Mouse (Mus musculus) layer of hippocampus, postnatal 36 days (tissue): Measurements from ENCODE around the gene Gimap3. TPM values are rescaled to one million over a fixed set of nuclear protein-coding genes. Genes with fewer than 3 reads are reported as not detected.
A peak's percentile ranks its signal among the peaks of the same experiment; 100 is the strongest.

Source experiments
- DNase-seq, 2 experiments: peaks; one replicate each; pipeline ENCODE4 v3.0.0; 2022
- total RNA-seq, 2 experiments: library from RNA; stranded (reverse); gene quantifications; 2 replicates each; pipeline ENCODE4 v1.2.3; 2021

Gene Gimap3
- total RNA-seq: not detected

DNA sequence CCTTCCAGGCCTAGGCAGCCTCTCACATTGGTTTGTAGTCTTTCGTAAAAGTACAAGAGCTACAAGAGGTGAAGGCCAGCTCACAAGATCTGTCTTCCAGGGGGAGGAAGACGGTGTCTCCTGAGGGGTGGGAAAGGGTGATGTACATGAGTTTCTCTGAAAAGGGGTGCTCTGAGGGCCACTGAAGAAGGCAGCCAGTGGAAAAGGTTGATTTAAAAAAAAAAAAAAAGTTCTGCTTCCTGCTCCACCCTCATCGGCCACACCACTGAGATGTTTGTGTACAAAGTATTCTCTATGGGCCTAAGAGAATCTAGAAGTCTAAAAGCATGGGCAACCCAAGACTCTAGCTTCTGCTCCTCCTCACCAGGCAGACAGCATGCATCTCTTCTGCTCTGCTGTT, at the start of gene Gimap3:
TSS of gene Gimap3 (minus strand) at position 156 of the 400 bp plus-strand sequence.
- no peak for DNase-seq

DNA sequence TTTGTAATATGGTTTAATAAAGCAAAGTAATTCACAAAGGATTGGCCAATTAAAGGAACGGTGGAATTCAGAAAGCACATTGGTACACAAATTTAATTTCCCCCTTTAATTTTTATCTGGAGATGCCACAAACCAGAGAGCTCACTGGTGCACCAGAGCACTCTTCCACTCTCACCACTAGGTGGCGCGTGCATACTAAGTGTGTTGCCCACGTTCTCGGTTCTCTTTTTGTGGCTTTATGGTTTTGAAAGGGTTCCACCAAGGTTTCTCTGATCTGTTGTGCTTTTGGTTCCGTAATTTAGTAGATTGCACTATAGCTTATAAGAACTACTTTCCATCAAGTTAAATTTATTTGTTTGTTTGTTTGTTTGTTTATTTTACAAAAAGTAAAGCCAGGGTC, 47.2 kb upstream of the Gimap3 start:
- peak; percentile 35 to 39 for DNase-seq

DNA sequence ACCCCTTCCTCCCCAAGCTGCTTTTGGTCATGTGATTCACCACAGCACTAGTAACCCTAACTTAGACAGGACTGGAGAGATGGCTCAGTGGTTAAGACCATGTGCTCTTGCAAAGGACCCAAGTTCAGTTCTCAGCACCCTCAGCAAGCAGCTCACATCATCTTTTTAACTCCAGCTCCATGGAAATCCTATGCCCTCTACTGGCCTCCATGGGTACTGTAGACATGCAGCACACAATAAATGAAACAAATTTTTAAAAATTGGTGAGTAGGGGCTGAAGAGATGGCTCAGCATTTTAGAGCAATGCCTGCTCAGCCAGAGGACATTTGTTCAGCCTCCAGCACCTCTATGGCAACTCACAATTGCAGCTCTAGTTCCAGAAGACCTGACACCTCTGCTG, 44.4 kb upstream of the Gimap3 start:
- DNase-seq: no peak

DNA sequence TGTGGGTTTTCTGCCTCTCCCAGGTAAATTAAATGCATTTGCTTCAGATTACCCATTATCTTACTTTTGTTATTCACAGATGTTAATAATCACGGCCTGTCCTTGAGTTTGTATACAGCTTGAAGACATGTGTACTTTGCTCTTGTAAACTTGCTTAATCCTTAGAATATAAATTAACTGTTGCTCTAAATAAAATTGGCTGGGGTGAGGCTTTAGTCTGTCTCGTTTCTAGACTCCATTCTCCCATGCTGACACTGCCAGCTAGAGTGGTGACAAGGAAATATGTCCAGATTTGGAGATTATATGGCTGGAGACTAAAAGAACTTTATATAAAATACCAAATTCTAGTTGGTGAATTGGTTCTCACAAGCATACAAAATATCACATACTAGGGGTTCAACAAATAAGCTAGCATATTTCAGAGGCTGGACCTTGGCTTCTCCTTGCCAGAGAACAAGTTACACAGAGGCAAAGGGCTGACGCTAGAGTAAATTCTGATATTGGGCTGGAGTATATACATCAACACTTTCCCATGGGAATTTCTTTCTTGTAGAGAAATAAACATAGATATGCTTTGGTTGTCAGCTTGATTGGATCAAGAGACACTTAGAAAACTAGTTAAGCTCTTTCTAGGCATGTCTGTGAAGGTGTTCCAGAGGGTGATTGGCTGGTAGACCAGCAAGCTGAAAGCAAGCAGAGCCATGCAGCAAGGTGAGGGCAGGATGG, 39.0 kb upstream of the Gimap3 start:
- DNase-seq: no peak

DNA sequence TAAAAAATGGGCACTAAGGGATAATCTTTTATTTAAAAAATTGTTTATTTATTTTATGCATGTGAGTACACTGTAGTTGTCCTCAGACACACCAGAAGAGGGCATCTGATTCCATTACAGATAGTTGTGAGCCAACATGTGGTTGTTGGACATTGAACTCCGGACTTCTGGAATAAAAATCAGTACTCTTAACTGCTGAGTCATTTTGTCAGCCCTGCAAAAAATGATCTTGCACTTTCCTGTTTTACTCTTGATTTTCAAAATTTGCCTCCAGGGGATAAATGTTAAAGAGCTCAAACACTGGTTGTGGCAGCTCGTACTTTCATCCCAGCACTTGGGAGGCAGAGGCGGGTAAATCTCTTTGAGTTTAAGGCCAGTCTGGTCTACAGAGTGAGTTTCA, 36.1 kb upstream of the Gimap3 start:
- DNase-seq: no peak

DNA sequence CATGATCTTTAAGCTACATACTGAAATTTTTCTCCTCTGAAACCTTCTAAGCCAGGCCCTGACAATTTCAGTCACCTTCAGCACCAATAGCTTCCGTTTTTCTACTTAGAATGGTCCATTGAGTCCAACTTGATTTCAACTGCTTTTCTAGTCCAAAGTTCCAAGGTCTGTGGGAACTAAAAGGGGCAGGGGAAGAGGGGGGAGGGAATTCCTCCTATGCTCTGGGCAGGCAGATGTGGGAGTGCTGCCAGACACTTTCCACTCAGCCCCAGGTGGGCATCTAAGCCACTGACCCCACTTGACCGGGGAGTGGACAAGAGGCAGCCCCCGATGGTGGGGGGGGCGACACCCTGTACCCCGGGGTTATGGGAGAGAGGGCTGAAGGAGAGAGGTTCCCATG, 33.7 kb upstream of the Gimap3 start:
- no peak for DNase-seq

DNA sequence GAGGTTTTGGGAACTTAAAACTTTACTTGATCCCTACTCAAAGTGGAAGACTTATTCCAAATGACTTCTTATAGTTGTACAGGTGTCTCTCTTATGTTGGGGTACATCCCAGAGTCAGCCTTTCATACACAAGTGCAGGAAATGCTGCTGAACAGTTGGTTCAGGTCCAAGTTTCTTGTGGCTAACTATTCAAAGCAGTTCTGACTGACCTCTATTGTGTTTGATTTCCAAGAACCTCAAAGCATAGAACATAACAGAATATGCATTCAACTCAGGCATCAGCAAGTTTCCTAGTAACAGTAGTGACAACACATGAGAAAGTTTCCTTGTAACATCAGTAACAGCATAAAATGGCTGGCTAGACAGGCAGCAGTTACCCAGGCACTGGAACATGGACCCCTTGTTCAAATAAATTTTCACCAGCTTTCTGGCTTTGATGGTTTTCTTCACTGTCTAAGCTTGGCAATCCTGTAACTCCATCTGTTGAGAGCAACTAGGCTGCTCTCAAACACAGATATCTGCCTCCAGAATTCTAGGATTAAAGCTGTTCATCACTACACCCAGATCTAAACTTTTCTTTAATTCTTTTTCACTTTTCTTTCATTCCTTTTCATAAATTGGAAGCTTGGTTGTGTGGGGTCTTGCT, 32.9 kb upstream of the Gimap3 start:
- DNase-seq: no peak

DNA sequence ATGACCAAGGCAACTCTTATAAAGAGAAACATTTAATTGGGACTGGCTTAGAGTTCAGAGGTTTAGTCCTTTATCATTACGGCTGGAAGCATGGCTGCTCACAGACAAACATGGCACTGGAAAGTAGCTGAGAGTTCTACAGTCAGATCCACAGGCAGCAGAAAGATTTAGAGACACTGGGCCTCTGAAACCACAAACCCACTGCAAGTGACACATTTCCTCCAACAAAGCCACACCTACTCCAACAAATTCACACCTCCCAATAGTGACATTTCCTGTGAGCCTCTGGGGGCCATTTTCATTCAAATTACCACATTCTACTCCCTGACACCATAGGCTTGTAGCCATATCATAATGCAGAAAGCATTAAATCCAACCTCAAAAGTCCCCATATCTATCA, 31.2 kb upstream of the Gimap3 start:
- no peak for DNase-seq

DNA sequence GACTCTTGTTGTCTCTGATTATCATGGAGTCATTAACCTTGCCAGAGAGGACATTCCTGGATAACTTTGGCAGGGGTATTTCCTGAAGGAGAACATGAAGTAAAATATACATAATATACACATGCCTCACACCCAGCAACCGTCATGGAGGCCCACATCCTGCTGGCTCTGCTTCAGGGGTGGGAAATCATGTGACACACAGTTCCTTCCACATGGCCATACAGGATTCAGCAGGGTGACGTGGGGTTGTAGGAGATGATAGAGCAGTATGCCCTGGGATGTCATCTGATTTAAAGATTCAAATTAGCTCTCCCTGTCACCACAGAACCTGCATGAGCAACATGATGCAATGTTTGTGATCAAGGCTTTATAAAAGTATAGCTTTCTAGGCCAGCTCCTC, 17.2 kb upstream of the Gimap3 start:
- DNase-seq: no peak

DNA sequence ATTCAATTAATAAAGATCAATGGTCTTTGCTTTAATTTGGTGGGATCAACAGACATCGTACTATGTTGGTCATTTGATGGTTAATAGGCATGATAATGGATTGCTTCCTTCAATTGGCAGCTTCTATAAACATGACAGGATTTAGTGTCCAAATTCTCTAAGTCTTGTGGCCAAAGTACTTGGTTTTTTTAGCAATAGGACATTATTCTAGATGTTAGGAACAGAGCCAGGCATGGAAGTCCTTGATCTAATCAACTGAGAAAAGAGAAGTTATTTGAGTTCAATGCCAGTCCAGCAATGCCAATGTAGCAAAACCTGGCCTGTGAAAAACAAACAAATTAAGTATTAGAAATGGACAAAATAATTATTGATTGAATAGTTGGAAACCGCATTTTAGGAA, 14.9 kb upstream of the Gimap3 start:
- DNase-seq: no peak

DNA sequence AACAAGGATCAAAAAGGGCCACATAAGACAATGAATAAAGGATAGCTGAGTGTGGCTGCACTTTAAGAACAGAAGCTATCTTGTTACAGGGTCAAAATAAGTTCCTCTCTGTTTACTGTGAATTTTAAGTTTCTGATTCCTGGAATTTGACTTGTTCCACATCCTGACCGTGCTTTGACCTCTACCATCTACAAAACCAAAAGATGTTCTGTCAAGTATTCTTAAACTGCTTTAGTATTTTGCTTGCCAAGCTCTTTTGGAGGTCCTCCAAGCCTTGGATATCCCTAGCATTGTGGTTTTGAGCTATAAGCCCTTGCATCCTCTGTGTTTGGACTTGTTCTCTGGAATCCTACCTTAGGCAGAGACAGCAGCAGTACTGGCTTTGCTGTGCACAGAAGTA, 14.5 kb upstream of the Gimap3 start:
- no peak for DNase-seq

DNA sequence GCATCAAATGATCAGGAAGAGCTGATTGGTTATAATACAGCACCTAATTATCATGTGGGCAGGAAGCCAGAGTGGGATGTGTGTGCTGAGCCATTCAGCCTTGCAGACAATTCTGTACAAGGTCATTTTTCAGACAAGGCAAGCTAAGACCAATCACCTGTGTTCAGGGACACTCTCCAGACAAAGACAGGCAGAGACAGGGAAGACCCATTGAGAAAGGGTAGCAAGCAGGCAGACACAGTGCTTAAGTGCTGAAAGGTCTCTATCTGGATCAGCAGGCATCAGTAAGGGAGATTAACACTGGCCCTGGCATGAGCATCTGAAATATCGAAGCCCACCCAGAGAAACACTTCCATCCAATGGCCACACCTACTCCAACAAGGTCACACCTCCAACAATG, 13.8 kb upstream of the Gimap3 start:
- no peak for DNase-seq

DNA sequence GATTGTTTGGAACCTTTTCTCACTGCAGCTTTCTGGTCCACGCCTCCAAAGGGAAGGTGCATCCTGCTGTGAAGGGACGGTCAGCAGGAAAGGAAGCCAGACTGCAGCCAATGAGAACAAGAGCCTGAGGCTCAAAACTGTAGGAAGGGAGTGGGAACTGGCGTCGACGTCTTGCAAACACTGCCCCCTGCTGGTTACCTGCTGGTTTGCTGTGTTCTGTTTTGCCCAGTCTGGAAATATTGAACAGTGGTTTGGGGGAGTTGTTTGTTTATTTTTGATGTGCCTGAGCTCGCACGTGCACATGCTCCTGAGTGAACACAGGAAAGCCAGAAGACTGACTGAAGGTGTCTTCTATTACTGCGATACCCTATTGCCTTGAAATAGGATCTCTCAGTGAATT, 1.4 kb upstream of the Gimap3 start:
- peak; percentile 64 to 73 for DNase-seq

DNA sequence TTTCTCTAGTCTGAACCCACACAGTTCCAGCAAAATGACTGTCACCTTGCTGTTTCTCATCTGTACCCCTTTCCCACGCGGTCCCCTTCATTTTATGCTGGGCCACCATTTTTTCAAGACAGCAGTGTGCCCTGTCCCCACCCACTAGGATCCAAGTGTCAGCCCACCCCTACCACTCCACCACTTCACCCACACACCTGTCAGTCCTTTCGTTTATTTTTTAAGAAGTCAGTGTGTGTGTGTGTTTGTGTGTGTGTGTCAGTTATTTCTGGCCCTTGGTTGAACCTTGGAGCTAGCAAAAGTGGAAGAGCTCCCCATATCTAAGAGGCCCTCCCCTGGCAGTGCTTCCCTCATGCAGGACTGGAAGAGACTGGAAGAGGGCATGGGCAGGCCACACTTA, 1.7 kb downstream of the Gimap3 start:
- DNase-seq: no peak

DNA sequence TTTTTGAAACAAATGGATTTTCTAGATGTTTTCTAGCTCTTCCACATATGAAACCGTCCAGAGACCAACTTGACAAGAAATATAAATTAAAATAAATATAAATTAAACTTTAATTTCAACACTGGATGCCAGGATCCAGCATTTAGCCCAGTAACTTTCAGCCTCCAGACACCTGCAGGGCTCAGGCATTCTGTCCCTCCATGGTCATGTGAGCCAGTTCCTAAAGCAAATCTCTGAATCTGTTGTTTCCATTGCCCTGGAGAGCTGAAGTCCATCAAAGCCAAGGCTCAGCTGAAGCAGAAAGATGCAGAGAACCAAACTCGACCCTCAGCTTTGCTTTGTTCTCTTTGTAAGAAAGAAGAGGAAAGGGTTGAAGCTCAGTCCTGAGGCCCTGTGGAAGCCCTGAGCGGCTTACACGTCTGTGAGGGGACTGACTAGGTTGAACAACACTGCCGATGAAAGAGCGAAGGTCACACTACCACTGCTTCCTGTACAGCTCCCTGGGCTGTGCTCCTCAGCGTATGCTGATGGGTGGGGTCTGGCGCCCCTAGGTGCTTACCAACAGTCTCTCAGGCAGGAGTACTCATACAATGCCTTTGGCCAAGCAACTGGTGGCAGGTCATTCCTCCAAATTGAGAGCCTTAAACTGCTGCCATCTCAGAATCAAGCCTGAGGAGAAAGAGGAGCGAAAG, 2.3 kb downstream of the Gimap3 start:
- DNase-seq: no peak

DNA sequence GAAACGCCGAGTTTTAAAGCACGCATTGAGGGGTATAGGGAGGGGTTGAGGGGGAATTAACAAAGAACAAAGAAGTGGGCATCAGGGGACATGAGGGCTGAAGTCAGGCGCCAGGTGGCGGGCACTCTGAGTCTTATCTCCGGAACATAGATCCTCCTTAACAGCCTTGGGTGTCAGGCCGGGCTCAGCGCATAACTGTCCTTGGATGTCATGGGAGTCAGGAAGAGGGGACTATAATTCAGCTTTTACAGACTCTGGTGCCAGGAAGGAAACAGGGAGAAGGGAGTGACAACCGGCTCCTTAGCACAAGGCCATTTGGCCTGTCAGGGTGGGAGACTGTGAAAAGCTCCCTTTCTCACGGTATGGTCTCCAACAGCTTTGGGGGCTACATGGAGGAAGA, 6.2 kb downstream of the Gimap3 start:
- DNase-seq: no peak

DNA sequence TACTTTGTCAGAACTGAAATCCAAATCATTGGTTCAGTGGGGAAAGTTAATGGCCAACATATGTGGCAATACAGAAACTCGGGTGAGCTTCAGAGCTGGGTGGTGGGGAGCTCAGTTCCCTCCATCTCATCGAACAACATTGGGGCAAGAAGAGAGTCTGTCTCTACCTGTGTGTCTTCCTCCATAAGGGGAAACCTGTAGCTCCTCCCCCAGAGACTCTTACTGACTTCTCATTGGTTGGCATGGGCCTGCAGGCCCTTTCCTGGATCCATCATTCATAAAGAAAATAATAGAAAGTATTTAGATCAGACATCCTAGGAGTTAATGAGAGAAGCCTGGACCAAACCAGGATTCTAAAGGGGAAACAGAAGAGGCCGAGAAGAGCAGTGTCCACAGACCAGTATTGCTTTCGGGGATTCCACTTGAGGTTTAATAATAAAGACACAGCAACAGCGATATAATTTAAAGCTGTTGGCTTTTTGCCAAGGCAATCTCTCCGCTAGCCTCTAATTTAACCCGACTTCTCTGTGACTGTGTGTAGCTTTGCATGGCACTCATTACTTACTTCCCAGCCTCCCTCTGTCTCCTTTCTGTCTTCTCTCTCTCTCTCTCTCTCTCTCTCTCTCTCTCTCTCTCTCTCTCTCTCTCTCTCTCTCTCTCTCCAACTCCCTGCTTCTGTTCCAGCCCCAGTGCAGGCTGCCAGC, 6.9 kb downstream of the Gimap3 start:
- DNase-seq: no peak

DNA sequence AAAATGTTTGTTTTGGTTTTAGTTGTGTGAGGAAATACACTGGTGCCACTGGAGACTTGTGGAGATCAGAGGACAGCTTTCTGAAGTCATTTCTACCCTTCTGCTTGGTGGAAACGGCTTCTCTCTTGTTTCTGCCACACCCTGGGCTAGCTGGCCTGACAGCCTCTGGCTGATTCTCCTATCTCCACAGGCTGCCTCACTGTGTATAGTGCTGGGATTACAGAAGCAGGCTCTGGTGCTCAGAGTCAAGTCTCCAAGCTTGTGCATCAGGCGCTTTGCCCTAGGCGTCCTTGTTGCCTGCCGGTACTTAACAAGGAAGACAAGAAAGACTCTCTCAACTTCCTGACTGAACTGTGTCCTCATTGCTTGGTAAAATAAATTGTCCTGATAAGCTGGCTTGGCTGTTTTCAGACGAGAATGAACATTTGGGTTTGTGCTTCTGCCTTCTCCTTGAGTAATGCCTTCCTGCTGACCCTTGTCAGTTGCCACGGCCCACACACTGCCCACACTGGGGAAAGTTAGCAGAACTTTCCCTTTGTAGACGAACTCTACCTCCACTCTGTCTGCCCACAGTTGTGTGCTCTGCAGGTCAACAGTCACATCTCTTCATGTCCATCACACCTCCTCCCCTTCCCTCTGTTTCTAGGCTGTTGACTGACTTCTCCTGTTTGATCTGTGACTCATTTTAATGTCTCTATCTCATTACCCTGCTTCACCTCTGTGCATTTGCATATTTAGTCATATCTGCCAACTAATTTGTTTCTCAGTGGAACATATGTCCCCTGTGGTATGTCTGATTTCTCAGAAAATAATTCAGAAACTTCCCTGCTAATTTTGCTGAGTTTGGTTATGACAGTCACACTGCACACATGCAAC, 23.3 kb downstream of the Gimap3 start:
- no peak for DNase-seq

DNA sequence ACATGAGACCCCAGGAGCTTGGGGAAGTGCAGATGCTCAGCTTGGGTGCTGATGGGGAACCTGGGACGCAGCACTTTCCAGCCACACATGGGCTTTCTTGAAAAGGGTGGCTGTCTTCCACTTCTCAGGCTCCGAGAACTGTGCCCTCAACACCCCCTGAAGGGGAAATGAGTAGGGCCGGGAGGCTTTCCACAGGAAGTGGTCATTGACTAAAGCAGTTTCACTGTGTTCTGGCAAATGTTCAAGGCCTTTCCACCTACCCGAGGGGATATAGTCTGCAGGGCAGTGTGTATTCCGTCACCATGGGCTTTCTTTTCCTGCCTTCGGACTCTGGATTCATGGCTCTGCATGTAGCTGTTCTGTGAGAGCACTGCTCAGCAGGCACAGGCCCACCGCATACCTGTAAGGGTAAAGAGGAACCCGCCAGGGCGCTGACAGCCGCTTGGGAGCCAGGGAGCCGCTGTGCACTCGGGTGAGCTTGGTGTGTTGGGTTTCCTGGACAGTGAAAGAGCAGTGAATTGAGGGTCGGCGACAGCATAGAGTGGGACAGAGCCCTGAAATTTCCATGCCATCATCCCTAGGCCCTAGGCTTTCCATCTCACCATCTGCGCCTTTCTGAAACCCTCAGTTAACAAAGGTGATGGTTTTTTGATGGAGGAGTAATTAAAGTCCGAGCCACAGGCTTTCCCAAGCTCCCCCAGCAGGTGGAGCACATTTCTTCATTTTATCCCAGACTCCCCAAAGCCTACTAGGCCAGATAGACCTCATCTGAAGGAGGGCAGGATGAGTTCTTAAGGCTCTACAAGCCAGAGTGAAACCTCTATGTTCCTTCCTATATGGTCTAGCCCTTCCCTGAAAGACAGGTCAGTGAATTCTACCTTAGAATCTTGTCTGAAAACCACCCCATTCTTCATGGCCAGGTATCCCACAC, 24.4 kb downstream of the Gimap3 start, which contains the start of gene Gimap5:
TSS of gene Gimap5 (plus strand) at position 239 of the 931 bp plus-strand sequence.
- no peak for DNase-seq

DNA sequence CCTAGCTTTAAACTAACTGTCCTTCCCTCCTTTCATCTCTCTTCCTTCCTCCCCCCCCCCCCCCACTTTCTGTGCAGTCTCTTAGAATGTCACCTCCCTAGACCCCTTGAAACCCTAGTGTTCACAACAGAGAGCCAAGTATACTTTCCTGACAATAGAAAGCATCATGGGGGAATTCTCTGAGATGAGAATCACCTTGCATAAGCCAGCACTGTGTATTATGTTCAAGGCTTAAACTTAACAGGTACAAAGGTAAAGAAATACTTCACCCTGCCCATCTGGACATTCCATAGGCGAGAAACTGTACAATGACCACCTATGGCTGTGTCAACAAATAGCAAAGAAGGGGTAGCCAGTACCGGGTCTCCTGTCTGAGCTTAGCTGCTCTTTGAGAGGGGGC, 25.2 kb downstream of the Gimap3 start:
- DNase-seq: no peak
